Mouse (Mus musculus) C2C12 (cell line): ENCODE measurements around the gene Gm10153. TPM values are rescaled to one million over a fixed set of nuclear protein-coding genes. Genes with fewer than 3 reads are reported as not detected.
"Not testable (repeated sequence)": the region's sequence is repeated elsewhere in the genome, so short reads cannot be mapped to it uniquely, and the experiment has no call there.

Experiments
- H3K27me3 ChIP-seq: one replicate; pipeline ENCODE4 v1.6.1; 2011; ENCODE audit not compliant: control insufficient read depth, insufficient read depth, insufficient read length
- H3K36me3 ChIP-seq: one replicate; pipeline ENCODE4 v1.6.1; 2011; ENCODE audit not compliant: control insufficient read depth, insufficient read depth
- H3K4me3 ChIP-seq: one replicate; pipeline ENCODE4 v1.5.1; 2011; ENCODE audit warnings: mild to moderate bottlenecking, control low read depth; ENCODE audit not compliant: poor library complexity, insufficient read depth, severe bottlenecking
- H3K79me2 ChIP-seq: one replicate; pipeline ENCODE4 v1.6.1; 2011; ENCODE audit not compliant: control insufficient read depth, insufficient read depth
- H3K79me3 ChIP-seq: one replicate; pipeline ENCODE4 v1.6.1; 2011; ENCODE audit warnings: low read depth, control low read depth
- H3ac ChIP-seq: one replicate; pipeline ENCODE3; 2011; ENCODE audit warnings: low read depth; ENCODE audit not compliant: control insufficient read depth, insufficient read length
- CEBPB ChIP-seq: IDR thresholded peaks from one replicate; pipeline ENCODE4 v1.6.1; 2011; ENCODE audit warnings: low read depth, mild to moderate bottlenecking, control low read depth, moderate library complexity
- CTCF ChIP-seq: IDR thresholded peaks from one replicate; pipeline ENCODE4 v1.5.1; 2011; ENCODE audit not compliant: control insufficient read depth, insufficient read depth, insufficient read length
- FOSL1 ChIP-seq: IDR thresholded peaks from one replicate; pipeline ENCODE4 v1.8.0; 2011; ENCODE audit warnings: mild to moderate bottlenecking, low read length; ENCODE audit not compliant: poor library complexity, insufficient read depth, severe bottlenecking
- MAX ChIP-seq: IDR thresholded peaks from one replicate; pipeline ENCODE4 v1.6.1; 2011; ENCODE audit warnings: mild to moderate bottlenecking, control low read depth
- MYOD1 ChIP-seq: IDR thresholded peaks from one replicate; pipeline ENCODE4 v1.6.1; 2011; ENCODE audit warnings: low read depth; ENCODE audit not compliant: control insufficient read depth, insufficient read length
- MYOG ChIP-seq: IDR thresholded peaks from one replicate; pipeline ENCODE4 v1.6.1; 2011; ENCODE audit not compliant: control insufficient read depth, insufficient read length; ENCODE audit errors: extremely low read depth
- USF1 ChIP-seq: IDR thresholded peaks from one replicate; pipeline ENCODE4 v1.6.1; 2011; ENCODE audit warnings: low read depth, mild to moderate bottlenecking, control low read depth, moderate library complexity
- polyA plus RNA-seq: library from polyadenylated mRNA; unstranded; fragments of >200 nt; fragmentation: generic; extraction: Trizol; gene quantifications from one replicate; pipeline ENCODE4 v1.2.1, GENCODE M21; 2012; ENCODE audit warnings: missing spikeins

The Gm10153 gene
- polyA plus RNA-seq, 1 experiment = not detected

DNA sequence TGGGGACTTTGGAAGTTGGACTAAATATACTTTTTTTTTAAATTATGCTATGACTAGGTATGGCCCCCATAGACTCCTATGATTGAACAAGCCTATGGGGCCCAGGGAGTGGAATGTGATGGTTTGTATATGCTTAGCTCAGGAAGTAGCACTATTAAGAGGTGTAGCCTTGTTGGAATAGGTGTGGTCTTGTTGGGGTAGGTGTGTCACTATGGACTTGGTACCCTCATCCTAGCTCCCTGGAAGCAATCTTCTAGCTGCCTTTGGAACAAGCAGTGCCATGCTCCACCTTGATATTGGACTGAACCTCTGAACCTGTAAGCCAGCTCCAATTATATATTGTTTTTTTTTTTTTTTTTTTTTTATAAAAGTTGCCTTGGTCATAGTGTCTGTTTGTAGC is 15.3 kb upstream of the Gm10153 start:
- Histone ChIP-seq H3K4me3 (no peak overlapping the region), H3K36me3 (no peaks in the 10 kb centered on the region), H3ac (no peak overlapping the region), H3K27me3 (peaks cover 6% of the 10 kb centered on the region), H3K79me2 (no peaks in the 10 kb centered on the region), H3K79me3 (no peaks in the 10 kb centered on the region)
- no peak for TF ChIP-seq MYOG

DNA sequence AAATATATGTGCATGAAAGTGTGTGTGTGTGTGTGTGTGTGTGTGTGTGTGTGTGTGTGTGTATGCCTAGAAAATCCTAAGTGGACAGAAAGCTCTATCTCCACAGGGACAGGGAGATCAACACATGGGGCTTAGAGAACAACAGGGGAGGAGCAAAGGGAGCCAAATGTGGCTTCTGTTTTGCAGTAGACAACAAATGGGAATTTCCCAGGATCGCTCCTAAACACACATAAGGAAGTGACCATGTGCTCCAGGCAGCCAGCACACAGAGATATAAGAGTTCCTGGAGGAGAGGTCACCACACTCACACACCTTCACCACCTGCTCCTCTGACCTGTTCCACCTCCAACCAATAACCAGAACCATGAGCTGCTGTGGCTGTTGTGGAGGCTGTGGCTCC is 10.9 kb upstream of the Gm10153 start, which contains the start of gene Krtap5-3:
TSS of gene Krtap5-3 (plus strand) at position 301 of the 400 bp plus-strand sequence.
- TF ChIP-seq CEBPB = no peak
- no peak for TF ChIP-seq MAX
- TF ChIP-seq FOSL1 = no peak
- TF ChIP-seq MYOG = no peak
- no peak for TF ChIP-seq MYOD1
- TF ChIP-seq CTCF = no peak
- no peak within 1 kb of the TSS for H3K4me3 ChIP-seq

GRCm38 (mm10) chr7:142198748-142199147 is 8.6 kb upstream of the Gm10153 start:
- TF ChIP-seq MAX = no peak
- no peak for TF ChIP-seq FOSL1
- no peak for TF ChIP-seq MYOD1
- TF ChIP-seq CTCF = no peak
- TF ChIP-seq USF1 = no peak
- TF ChIP-seq CEBPB = no peak
- TF ChIP-seq MYOG = no peak
- no peaks in the 10 kb centered on the region for H3K36me3 ChIP-seq

More for the DNA sequence above, 10.9 kb upstream of the Gm10153 start, which contains the start of gene Krtap5-3:
- H3K79me3 ChIP-seq = no peaks in the 10 kb centered on the region
- H3ac ChIP-seq = no peak within 1 kb of the TSS
- H3K27me3 ChIP-seq = no peaks in the 10 kb centered on the region
- no peaks in the 10 kb centered on the region for H3K36me3 ChIP-seq
- H3K79me2 ChIP-seq = no peaks in the 10 kb centered on the region

DNA sequence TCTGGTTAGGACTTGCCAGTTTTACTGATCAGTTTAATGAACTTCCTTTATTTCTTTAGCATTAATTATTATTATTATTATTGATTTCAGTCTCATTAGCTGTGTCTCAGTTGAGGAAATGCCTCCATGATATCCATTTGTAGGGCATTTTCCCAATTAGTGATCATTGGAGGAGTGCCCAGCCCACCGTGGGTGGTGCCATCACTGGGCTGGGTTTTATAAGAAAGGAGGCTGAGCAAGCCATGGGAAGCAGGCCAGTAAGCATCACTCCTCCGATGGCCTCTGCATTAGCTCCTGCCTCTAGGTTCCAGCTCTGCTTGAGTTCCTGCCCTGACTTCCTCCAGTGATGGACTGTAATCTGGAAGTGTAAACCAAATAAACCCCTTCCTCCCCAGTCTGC is 2.0 kb downstream of the Gm10153 start:
- Histone ChIP-seq H3K79me2 (no peaks in the 10 kb centered on the region), H3K79me3 (no peaks in the 10 kb centered on the region), H3K36me3 (no peaks in the 10 kb centered on the region), H3K4me3 (no peak overlapping the region), H3ac (no peak overlapping the region), H3K27me3 (peaks cover 3% of the 10 kb centered on the region)
- no peak for TF ChIP-seq CEBPB
- TF ChIP-seq CTCF = no peak
- no peak for TF ChIP-seq MYOG
- TF ChIP-seq MYOD1 = no peak
- TF ChIP-seq USF1 = no peak
- TF ChIP-seq MAX = no peak
- no peak for TF ChIP-seq FOSL1

More at GRCm38 (mm10) chr7:142198748-142199147, 8.6 kb upstream of the Gm10153 start:
- Histone ChIP-seq H3K79me2 (no peaks in the 10 kb centered on the region), H3ac (no peak overlapping the region), H3K4me3 (no peak overlapping the region), H3K79me3 (no peaks in the 10 kb centered on the region), H3K27me3 (no peaks in the 10 kb centered on the region)

- Histone ChIP-seq H3K79me3 (no peaks in the 10 kb centered on the region), H3K79me2 (no peaks in the 10 kb centered on the region), H3K4me3 (no peak overlapping the region), H3ac (no peak overlapping the region), H3K36me3 (no peaks in the 10 kb centered on the region), H3K27me3 (peaks cover 3% of the 10 kb centered on the region)
- TF ChIP-seq MAX (no peak), FOSL1 (no peak), MYOG (no peak), CTCF (no peak), MYOD1 (no peak), CEBPB (no peak), USF1 (no peak)
Observed at GRCm38 (mm10) chr7:142181021-142181420, 9.2 kb downstream of the Gm10153 start.

DNA sequence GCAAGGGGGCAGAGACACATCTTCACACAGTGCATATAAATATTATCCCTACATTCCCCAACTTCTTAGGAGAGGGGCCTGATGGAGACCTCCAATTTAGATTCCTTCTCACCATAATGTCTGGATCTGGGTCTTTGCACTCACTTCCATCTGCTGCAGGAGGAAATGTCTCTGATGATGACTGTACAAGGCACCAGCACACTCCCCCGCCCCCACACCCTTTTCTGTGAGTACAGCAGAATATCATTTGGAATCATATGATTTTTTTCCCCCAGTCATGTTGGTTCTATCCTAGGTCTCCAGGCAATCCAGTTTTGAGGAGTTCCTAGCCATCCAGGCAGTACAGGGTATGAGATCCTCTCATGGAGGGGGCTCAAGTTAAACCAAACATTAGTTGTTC is 11.5 kb downstream of the Gm10153 start:
- no peaks in the 10 kb centered on the region for H3K79me2 ChIP-seq
- H3ac ChIP-seq = no peak overlapping the region
- no peak for TF ChIP-seq CTCF
- no peak for TF ChIP-seq USF1
- TF ChIP-seq MYOD1 = no peak
- no peak for TF ChIP-seq FOSL1
- H3K79me3 ChIP-seq = no peaks in the 10 kb centered on the region
- H3K36me3 ChIP-seq = no peaks in the 10 kb centered on the region
- H3K4me3 ChIP-seq = no peak overlapping the region
- H3K27me3 ChIP-seq = peaks cover 3% of the 10 kb centered on the region

DNA sequence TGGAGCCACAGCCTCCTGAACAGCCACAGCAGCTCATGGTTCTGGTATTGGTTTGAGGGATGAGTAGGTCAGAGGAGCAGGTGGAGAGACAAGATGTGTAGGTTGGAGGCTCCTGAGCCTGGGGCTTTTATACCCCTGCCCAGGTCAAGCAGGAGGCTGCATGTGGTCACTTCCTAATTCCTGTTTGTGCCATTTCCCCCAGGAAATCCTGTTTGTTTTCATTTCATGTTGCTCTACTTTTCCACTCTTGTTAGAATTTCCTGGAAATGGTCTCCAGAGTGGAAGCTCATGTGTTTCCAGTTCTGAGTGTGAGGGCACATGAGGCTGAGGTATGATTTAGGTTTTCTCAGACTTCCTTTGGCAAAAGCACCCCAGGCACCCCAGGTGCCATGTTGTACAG is 14.3 kb downstream of the Gm10153 start, which contains the start of gene Krtap5-2:
TSS of gene Krtap5-2 (minus strand) at position 101 of the 400 bp plus-strand sequence.
- not testable (repeated sequence) for H3K4me3 ChIP-seq, H3ac ChIP-seq, H3K79me2 ChIP-seq, H3K79me3 ChIP-seq, H3K27me3 ChIP-seq, H3K36me3 ChIP-seq
